Mouse (Mus musculus) kidney, postnatal 14 days (tissue): ENCODE measurements around the gene Cry1.

Experiments
- DNase-seq: peaks from one replicate; pipeline ENCODE4 v3.0.0; 2022; ENCODE audit warnings: mixed read lengths

The Cry1 gene

DNA sequence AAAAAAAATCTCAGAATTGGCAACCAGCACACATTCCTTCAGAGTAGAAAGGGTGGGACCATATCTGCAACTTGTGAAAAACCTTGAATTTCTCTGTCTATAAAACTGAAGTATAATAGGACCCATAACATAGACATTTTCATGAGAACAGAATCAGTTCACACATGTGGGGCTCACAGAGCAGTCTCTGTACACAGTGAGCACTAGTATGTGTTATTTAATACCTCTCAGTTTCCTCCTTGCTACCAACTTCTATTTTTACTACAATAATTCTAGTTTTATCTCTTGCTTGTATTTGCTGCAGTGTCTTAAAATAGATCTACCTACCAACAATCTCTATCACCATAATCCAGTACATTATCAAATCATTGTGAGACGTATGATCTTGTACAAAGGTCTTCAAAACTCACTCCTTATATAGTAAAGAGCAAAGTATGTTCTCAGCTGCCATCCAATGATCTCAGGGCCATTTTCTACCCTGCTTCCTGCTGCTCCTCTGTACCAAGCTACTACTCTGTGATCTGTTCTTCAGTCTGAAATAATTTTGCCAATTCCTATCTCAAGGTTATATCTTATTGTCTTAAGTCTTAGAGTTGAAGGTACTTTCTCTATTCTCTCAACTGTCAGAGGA lies 24.8 kb downstream of the Cry1 start:
- DNase-seq, result no peak

DNA sequence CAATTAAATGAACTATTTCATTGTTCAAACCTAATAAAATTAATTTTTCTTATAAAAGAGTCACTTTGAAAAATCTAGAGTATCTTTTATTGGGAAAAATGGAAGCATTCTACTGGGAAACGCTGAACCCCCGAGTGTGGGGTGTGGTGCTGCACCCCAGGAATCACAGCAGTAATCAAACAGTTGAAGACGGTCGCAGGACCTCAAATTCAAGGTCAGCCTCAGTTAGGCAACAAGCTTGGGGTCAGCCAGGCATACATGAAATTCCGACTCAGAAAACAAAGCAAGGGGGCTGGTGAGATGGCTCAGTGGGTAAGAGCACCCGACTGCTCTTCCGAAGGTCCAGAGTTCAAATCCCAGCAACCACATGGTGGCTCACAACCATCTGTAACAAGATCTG lies 27.4 kb downstream of the Cry1 start:
- no peak for DNase-seq

DNA sequence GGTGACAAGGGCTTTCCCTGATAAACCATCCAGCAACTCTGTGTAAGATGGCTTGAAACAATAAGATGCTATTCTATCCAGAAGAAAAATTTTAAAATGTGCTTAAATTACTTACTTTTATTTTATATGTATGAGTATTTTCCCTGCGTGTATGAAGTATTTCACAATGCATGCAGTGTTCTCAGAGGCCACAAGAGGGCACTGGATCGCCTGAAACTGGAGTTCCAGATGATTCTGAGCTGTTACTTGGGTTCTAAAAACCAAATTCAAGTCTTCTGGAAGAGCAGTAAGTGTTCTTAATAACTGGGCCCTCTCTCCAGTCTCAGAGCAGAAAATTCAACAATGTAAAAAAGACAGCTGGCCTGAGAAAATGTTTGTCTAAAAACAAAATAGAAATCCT lies 30.7 kb downstream of the Cry1 start:
- peak; percentile 63 for DNase-seq

DNA sequence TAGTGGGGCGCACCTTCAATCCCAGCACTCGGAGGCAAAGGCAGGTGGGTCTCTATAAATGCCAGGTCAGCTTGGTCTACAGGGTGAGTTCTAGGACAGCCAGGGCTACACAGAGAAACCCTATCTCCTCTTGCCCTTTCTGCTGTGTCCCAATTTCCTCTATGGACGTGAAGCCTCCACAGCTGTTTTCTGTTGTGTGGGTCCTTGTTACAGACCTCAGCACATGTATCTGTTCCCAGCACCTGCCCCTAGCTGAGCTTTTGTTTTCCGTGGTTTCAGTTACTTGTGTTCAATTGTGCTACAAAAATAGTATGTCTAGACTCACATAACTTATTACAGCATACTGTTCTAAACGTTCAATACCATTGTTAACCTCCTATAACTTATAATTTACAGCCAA lies 35.6 kb downstream of the Cry1 start:
- DNase-seq, result no peak

DNA sequence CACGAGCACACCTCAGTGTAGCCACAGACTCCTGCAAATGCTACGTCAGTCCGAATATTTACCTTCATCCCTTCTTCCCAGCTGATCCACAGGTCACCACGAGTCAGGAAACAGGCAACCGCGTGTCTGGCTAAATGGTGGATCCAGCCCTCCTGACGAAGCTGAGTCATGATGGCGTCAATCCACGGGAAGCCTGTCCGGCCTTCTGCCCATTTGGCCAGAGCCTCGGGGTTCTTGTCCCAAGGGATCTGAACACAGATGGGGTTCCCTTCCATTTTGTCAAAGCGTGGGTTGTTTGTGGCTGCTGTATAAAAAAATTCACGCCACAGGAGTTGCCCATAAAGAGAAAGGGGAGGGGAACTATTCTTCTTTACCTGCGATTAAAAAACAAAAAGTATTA lies 38.6 kb downstream of the Cry1 start:
- DNase-seq, result no peak

DNA sequence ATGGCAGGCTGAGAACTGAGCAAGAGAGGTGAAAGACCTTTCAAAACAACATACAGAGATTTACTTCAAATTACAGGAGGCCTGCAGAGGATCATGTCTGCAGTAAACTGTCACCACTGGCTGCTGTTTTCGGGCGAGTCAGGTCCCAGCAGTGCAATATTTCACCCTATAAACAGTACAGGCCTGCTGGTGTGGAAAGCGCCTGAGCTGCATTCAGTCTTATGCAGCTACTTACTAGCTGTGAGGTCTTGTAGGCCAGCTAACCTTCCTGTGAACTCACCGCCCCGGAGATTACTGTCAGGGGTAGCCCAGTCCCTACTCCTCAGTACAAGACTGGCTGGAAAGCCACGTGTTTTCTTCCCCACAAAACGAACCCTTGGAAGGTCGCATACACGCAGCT lies 43.4 kb downstream of the Cry1 start:
- no peak for DNase-seq

DNA sequence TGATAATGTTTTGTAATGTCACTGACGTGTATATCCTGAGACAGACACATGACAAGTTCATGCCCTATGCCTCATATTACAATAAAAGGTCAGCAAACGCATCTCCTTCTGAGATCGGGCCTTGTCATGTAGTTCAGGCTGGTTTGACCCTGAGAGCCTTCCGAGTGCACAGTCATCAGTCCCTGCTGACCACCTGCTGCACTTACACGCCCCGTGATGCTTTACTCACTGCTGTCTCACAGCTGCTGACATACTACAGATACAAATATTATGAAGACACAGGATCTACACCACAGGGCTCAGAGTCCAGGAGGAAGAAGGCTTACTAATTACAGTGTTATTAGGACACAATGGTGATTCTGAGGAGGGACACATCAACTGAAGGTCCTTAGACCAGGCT lies 48.3 kb downstream of the Cry1 start:
- DNase-seq, result no peak

DNA sequence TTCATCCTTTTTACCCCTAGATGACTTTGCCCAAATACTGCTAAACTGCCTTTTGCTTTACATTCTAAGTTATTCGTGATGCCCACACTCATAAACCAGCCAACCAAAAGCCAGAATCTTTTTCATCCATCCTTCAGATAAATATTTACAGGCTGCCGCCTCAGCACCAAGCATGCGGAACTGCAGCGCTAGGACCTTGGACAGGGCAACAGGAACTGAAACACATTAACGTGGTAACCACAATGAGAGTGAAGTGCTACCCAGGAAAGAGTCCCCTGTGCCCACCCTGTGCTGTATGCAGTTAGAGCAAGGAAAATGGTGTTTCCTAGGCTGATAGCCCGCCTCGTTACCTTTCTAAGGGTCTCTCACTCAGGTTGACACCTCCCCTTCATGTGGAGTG lies 56.4 kb downstream of the Cry1 start:
- peak; percentile 46 for DNase-seq

DNA sequence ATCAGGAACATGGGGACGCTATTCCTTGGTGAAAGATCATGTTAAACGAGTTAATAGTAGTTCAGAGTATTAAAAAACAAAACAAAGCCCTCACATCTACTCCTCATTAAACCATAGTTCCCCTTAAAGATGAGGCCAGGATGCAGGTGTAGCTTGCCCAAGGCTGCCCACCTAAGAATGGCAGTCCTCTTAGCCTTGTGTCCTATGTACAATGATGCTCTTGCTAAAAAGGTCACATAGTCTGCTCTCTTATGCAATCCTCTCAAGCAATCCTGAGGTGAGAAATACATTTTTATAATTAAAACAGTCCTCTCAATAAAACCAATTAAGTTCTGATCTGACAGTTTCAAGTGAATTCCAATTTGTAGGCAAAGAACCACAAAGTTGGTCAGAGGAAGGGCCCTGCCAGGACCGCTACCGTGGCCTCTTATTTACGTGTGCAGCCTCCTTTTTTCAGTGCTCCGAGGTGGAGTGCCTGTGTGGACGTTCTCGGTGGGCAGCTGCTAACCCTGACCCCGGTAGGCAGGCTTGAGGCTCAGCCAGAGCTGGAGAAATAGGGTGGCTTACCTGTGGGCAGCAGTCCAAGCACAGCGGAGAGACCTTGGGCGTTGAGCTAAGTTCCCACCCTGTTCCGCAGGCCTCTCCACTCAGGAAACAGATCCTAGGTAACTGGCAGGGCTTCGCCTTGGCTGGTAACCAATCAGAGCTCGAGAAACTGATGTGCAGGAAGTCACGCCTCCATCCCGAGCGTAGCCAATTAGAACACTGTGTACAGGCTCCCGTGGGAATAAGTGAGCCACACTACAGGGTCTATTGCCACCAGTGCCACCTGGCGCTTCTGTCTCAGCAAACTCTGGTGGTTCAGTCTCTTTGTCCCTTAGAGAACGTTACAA lies 57.2 kb downstream of the Cry1 start, which contains the start of gene Mterf2:
Gene Mterf2, minus strand, starts transcription at position 633 of the 893 bp plus-strand sequence.
- DNase-seq, result peak; percentile 96

DNA sequence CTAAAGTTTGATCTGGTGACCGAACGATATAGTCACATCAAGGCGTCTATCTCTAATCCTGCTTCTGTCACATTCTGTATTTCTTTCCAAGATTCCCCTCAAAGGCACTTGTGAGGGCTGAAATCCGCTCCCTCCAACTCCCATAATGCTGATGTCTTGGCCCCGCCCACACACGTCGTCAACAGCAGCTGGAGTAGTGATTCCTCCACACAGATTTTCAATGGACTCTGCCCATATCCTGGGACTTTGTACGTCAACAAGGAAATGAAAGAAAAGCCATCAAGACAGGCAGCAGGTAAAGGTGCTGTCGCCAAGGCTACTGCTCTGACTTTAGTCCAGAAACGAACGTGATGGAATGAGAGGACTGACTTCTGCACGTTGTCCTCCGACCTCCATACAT lies 59.7 kb downstream of the Cry1 start:
- no peak for DNase-seq

DNA sequence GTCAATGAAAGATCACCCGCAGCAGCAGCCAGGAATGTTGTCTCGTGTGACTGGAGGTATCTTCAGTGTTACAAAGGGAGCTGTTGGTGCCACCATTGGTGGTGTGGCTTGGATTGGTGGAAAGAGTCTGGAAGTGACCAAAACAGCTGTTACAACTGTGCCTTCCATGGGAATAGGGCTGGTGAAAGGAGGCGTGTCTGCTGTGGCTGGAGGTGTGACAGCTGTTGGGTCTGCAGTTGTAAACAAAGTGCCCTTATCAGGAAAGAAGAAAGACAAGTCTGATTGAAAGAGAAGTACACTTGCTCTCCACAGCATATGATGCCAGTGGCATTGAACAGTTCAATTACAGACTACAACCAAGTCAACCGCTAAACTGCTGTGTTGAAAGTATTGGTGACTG lies 70.5 kb downstream of the Cry1 start:
- DNase-seq, result no peak

DNA sequence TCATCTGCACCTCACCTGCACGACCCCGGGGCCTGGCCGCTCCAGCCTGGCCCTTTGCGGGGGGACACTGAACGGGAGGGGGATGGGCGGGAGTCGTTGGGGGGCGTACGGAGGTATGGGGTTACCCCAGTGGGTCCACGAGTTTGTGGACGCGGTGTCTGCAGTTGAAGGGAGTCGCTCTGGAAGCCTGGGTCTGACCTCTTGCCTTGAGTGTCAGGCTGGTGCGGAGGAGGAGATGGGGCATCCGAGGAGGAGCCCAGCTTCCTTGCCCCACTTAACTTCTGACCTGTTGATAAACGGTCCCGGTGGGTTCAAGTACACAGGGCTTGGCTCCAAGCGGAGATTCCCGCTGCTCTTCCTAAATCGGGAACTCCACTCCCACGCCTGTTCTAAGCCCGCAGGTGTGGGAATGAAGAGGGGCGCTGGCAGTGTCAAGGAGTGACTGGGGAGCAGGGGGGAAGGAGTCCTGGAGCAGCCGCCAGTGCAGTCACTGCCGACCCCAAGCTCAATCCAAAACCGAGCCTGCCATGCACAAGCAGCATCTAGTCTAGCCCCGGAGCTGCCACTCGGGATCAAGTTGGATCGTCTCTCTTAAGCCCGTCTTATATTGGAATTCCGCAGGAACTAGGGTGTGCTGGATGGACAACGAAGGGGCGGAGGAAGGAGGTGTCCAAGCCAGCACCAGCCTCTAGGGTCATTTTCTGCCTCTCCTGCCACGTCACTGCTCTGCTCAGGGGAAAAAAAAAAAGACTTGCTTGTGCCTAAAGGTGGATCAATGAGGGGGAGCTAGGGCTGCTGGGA lies 81.6 kb downstream of the Cry1 start:
- peak; percentile 42 for DNase-seq

DNA sequence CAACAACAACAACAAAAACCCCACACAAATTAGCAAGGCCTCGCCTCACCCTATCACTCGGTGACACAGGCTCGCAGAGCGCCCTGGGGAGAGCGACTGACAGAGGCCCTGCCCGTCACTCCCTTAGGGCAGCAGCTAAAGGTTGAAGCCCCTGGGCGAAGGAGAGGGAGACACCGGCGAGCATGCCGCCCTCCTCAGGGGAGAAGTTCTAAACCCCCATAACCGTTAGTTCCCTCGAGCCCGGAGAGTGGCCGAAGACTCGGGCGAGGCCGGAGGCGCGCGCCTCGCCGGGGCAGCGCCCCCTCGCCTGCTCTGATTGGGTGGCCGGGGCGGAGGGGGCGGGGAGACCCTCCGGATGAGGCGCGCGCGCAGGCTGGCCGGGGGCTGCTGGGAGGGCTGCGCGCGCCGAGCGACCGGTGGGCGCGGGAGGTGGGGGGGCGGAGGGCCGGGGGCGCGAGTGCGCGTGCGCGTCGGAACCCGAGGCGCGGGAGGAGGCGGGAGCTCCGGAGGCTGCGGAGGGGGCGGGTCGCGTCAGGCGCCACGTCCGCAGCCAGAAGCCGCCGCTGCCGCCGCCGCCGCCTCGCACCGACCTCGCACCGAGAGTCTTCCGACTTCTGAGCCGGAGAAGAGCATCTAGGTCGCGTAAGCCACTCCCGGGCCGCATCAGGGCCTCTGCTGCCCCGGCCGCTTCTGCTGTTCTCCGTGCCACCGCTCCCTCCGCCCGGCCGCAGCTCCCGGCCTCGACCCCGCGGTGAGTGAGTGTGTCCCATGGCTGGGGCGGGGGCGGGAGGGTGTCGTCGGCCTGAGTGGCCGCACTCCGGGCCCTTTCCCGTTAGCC lies 82.4 kb downstream of the Cry1 start, which contains the start of the genes Fhl4 and Tmem263:
Gene Fhl4, minus strand, starts transcription at position 249 of the 838 bp plus-strand sequence.
Gene Tmem263, plus strand, starts transcription at position 381 of the 838 bp plus-strand sequence.
- DNase-seq, result peak; percentile 92

DNA sequence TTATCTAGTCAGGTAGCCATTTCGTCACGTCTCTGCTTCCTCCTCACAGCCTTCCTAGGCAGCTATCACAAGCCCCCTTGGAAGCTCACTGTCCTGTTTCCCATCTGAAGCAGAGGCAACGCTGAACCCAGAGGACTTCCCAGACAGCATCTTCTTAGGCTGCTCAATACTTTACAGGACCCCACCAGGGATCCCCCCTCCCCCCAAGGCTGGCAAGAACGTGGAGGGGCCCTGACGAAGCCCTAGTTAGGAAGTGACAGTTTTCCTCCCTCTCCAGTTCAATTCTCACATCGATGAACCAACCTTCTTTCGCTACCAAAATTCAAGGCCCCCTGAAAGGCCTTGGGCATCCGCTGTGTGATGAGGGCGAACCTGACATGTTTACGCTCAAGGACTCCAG lies 83.0 kb downstream of the Cry1 start:
- DNase-seq, result peak; percentile 24
